Mouse (Mus musculus) hindbrain, postnatal 0 days (tissue): Measurements from ENCODE around the gene Src. TPM values are rescaled to one million over a fixed set of nuclear protein-coding genes. Genes with fewer than 3 reads are reported as not detected.

Experiments used
- ATAC-seq: fragments of 200-750 bp; cut with Nextera tagmentation; 2 replicates; pipeline ENCODE4 v1.8.0; 2017; ENCODE audit warnings: mild to moderate bottlenecking, moderate TSS enrichment, moderate library complexity
- DNase-seq: peaks from one replicate; pipeline ENCODE4 v3.0.0-alpha.2; 2015; ENCODE audit warnings: low spot score
- H3K27ac ChIP-seq: fragments of 300-500 bp; sonication (generic); 2 replicates; pipeline ENCODE4 v1.5.1; 2014; ENCODE audit warnings: mild to moderate bottlenecking
- H3K27me3 ChIP-seq: fragments of 300-500 bp; sonication (generic); 2 replicates; pipeline ENCODE4 v1.6.1; 2014; ENCODE audit warnings: low read length, mixed read lengths; ENCODE audit not compliant: insufficient read depth
- H3K36me3 ChIP-seq: fragments of 300-500 bp; sonication (generic); 2 replicates; pipeline ENCODE4 v1.6.1; 2014; ENCODE audit warnings: low read length, mixed read lengths; ENCODE audit not compliant: insufficient read depth
- H3K4me1 ChIP-seq: fragments of 300-500 bp; sonication (generic); 2 replicates; pipeline ENCODE4 v1.6.1; 2014; ENCODE audit warnings: antibody characterized with exemption, low read length, mixed read lengths; ENCODE audit not compliant: insufficient read depth
- H3K4me2 ChIP-seq: fragments of 300-500 bp; sonication (generic); 2 replicates; pipeline ENCODE4 v1.6.1; 2014; ENCODE audit warnings: low read depth, mild to moderate bottlenecking, low read length, moderate library complexity, mixed read lengths
- H3K4me3 ChIP-seq: fragments of 300-500 bp; sonication (generic); 2 replicates; pipeline ENCODE4 v1.5.1; 2014; ENCODE audit warnings: low read length
- H3K9ac ChIP-seq: fragments of 300-500 bp; sonication (generic); replicated peaks from 2 replicates; pipeline ENCODE4 v1.6.1; 2014; ENCODE audit warnings: mild to moderate bottlenecking, low read length, moderate library complexity, mixed read lengths
- H3K9me3 ChIP-seq: fragments of 300-500 bp; sonication (generic); 2 replicates; pipeline ENCODE4 v1.6.1; 2016; ENCODE audit warnings: low read length, mixed read lengths
- CTCF ChIP-seq: IDR thresholded peaks from 2 replicates; pipeline ENCODE4 v1.5.1; 2016; ENCODE audit warnings: antibody characterized with exemption, control low read depth, low read depth
- WGBS: fragments of 180-500 bp; shearing (Covaris S2); extraction: QIAGEN DNeasy Blood & Tissue Kit; methylation state at CpG from one replicate; pipeline ENCODE4 v1.1.7; 2014; 5-methylcytosine and 5-hydroxymethylcytosine counted together
- polyA plus RNA-seq: library from polyadenylated mRNA; unstranded; fragments of >200 nt; fragmentation: Nextera tagmentation; extraction: Ambion mirVana; gene quantifications from 2 replicates; pipeline ENCODE4 v1.2.1, GENCODE M21; 2015
- total RNA-seq: library from RNA; depleted of rRNA; stranded (reverse); fragments of >200 nt; gene quantifications from 2 replicates; pipeline ENCODE4 v1.2.3, GENCODE M21; 2014

Gene Src
- total and polyA plus RNA-seq, 2 experiments from 2014 or later = 25.4 to 133 TPM

DNA sequence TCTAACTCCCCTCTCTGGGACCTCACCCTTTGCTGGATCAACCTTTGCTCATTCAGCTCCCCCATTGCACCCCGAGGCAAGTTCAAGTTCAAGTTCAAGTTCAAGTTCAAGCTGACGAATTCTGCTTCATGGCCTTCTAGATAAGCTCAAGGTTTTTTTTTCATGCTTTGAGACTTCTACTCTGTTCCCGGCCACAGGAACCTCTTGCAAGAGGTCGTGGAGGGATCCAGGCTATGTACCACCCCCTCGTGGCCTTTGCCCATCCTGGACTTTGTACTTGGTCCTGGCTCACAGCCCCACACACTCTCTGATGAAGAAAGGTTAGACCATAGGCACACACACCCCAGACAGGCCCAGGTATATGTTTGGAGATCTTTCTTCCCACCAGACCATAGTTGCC lies 90.9 kb downstream of the Src start:
- H3K27me3 ChIP-seq = no peaks in the 10 kb centered on the region
- peaks cover 23% of the 10 kb centered on the region for H3K4me1 ChIP-seq
- H3K9ac ChIP-seq = no peak overlapping the region
- 84% methylated on average over 5 of the region's 5 CpGs for WGBS
- ATAC-seq = no peak
- H3K4me2 ChIP-seq = no peak overlapping the region
- H3K36me3 ChIP-seq = no peaks in the 10 kb centered on the region
- no peaks in the 10 kb centered on the region for H3K9me3 ChIP-seq
- TF ChIP-seq CTCF = no peak
- H3K27ac ChIP-seq = no peak overlapping the region
- H3K4me3 ChIP-seq = no peak overlapping the region
- no peak for DNase-seq

- DNase-seq = no peak
Observed at GRCm38 (mm10) chr2:157510031-157510430, 91.8 kb downstream of the Src start.

DNA sequence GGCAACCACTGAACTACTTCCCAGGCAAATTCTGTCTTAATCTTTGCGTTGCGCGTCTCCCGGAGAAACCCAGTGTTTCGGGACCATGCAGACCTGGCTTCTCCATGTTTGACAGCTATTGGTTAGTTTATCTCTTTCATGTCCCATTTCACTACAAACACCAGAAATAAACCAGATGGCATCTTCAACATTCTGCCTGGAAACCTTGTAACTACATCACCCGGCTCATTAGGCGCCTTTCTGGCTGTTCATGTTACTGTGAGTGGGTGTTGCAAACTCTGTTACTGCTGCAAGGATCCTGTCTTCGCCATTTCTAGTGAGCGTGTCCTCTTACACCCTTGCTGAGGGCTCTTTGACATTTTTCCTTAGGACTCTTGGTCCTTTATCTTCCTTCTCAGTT lies 94.6 kb downstream of the Src start:
- TF ChIP-seq CTCF = no peak
- H3K4me3 ChIP-seq = no peak overlapping the region
- peaks cover 14% of the 10 kb centered on the region for H3K4me1 ChIP-seq
- no peaks in the 10 kb centered on the region for H3K27me3 ChIP-seq
- H3K27ac ChIP-seq = no peak overlapping the region
- no peak overlapping the region for H3K9ac ChIP-seq
- no peaks in the 10 kb centered on the region for H3K36me3 ChIP-seq
- DNase-seq (no peak), ATAC-seq (no peak)
- no peaks in the 10 kb centered on the region for H3K9me3 ChIP-seq
- 82% methylated on average over 9 of the region's 9 CpGs for WGBS
- no peak overlapping the region for H3K4me2 ChIP-seq

More at GRCm38 (mm10) chr2:157510031-157510430, 91.8 kb downstream of the Src start:
- 63% methylated on average over 4 of the region's 4 CpGs for WGBS
- Histone ChIP-seq H3K27me3 (no peaks in the 10 kb centered on the region), H3K4me2 (no peak overlapping the region), H3K27ac (no peak overlapping the region), H3K4me1 (peaks cover 23% of the 10 kb centered on the region), H3K9me3 (no peaks in the 10 kb centered on the region), H3K9ac (no peak overlapping the region), H3K4me3 (no peak overlapping the region), H3K36me3 (no peaks in the 10 kb centered on the region)
- TF ChIP-seq CTCF = no peak
- ATAC-seq = no peak

DNA sequence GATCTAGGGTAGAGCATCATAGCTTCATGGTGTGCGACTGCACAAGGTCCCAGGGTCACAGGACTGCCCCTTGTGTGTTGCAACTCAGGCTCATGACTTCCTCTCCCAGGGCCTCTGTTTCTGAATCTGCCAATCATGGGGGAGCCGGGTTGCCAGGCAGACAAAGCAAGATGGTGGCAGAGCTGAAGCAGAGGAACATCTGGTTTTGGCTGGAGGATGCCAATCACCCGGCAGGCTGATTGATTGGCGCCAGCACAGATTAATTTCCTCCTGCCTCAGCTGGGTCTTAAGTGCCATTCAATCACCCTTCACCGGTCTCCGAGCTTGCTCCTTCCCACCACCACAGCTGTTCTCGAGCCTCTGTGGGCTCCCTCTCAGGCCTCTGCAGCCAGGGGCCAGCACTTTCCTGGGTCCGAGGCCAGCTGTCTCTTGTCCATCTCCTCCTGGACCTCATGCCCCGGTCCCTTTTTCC lies 95.5 kb downstream of the Src start:
- Histone ChIP-seq H3K9me3 (no peaks in the 10 kb centered on the region), H3K36me3 (no peaks in the 10 kb centered on the region), H3K4me1 (peaks cover 19% of the 10 kb centered on the region), H3K9ac (no peak overlapping the region), H3K27ac (no peak overlapping the region), H3K4me2 (no peak overlapping the region), H3K4me3 (no peak overlapping the region), H3K27me3 (no peaks in the 10 kb centered on the region)
- no peak for TF ChIP-seq CTCF
- DNase-seq (no peak), ATAC-seq (no peak)
- 37% methylated on average over 9 of the region's 9 CpGs for WGBS

DNA sequence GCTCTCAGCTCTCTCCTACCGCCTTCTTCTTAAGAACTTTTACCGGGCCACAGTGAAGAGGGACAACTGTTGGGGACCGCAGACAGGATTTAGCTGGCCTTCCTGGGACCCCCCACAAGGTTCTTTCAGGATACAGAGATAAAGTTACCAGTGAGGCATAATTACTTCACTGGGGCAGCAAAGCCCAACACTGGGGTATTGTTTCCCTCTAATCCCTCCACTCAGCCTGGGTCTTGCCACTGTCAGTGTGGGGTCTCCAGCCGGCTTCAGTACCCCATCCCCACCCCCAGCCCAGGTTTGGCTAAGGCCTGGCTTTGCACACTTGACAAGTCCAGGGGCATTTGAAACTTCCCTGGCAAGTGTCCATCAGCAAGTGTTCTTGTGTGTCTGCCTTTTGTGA lies 96.1 kb downstream of the Src start:
- H3K9ac ChIP-seq = no peak overlapping the region
- no peak for ATAC-seq
- H3K27ac ChIP-seq = no peak overlapping the region

GRCm38 (mm10) chr2:157517526-157517925 lies 99.3 kb downstream of the Src start:
- 40% methylated on average over 6 of the region's 6 CpGs for whole genome bisulfite sequencing
- H3K9ac ChIP-seq = no peak overlapping the region
- H3K4me2 ChIP-seq = no peak overlapping the region
- 0 out of 2 replicates have a peak overlapping the region, but pooled peaks have one; percentile 15 for H3K27ac ChIP-seq
- no peak overlapping the region for H3K4me3 ChIP-seq
- no peaks in the 10 kb centered on the region for H3K27me3 ChIP-seq
- H3K4me1 ChIP-seq = peaks cover 25% of the 10 kb centered on the region
- no peak for TF ChIP-seq CTCF
- no peaks in the 10 kb centered on the region for H3K9me3 ChIP-seq
- DNase-seq = peak; percentile 56
- H3K36me3 ChIP-seq = no peaks in the 10 kb centered on the region
- no peak for ATAC-seq

More for the DNA sequence above, 96.1 kb downstream of the Src start:
- Histone ChIP-seq H3K4me3 (no peak overlapping the region), H3K9me3 (no peaks in the 10 kb centered on the region), H3K4me1 (peaks cover 19% of the 10 kb centered on the region), H3K27me3 (no peaks in the 10 kb centered on the region), H3K4me2 (no peak overlapping the region), H3K36me3 (no peaks in the 10 kb centered on the region)
- DNase-seq = no peak
- no peak for TF ChIP-seq CTCF
- 22% methylated on average over 4 of the region's 4 CpGs for WGBS

- H3K27ac ChIP-seq = no peak overlapping the region
- H3K4me2 ChIP-seq = no peak overlapping the region
- no peak overlapping the region for H3K9ac ChIP-seq
- no peaks in the 10 kb centered on the region for H3K9me3 ChIP-seq
- DNase-seq (peak; percentile 11), ATAC-seq (no peak)
- no peaks in the 10 kb centered on the region for H3K36me3 ChIP-seq
- 28% methylated on average over 7 of the region's 7 CpGs for WGBS
- no peaks in the 10 kb centered on the region for H3K27me3 ChIP-seq
- no peak overlapping the region for H3K4me3 ChIP-seq
- peaks cover 21% of the 10 kb centered on the region for H3K4me1 ChIP-seq
- TF ChIP-seq CTCF = no peak
Observed at GRCm38 (mm10) chr2:157518451-157518850, 100.2 kb downstream of the Src start.
